Mouse (Mus musculus) frontal cortex, adult (tissue): ENCODE measurements around the gene Rcor1.

ENCODE experiments used
- ATAC-seq: cut with Nextera tagmentation; 2 replicates; pipeline ENCODE4 v1.9.2; 2017; ENCODE audit warnings: mild to moderate bottlenecking, moderate library complexity, mixed read lengths; ENCODE audit not compliant: low TSS enrichment

Rcor1 gene

GRCm38 (mm10) chr12:111134169-111134568 lies 95.0 kb downstream of the Rcor1 start:
- ATAC-seq: no peak

- ATAC-seq: peak; percentile 16; the same call in 1 of the 2 replicates
These were observed 95.9 kb downstream of the Rcor1 start for GRCm38 (mm10) chr12:111134791-111135733.

- ATAC-seq: no peak
These were observed 96.8 kb downstream of the Rcor1 start for GRCm38 (mm10) chr12:111135953-111136352.

GRCm38 (mm10) chr12:111137079-111137478 lies 97.9 kb downstream of the Rcor1 start:
- no peak for ATAC-seq

GRCm38 (mm10) chr12:111143005-111143508 lies 103.9 kb downstream of the Rcor1 start:
- ATAC-seq: peak; percentile 67; the same call in 1 of the 2 replicates

GRCm38 (mm10) chr12:111143509-111144063 lies 104.4 kb downstream of the Rcor1 start:
- ATAC-seq: no peak; the same call in 1 of the 2 replicates

- ATAC-seq: no peak
These were observed 105.4 kb downstream of the Rcor1 start for GRCm38 (mm10) chr12:111144598-111144997.

GRCm38 (mm10) chr12:111145269-111145668 lies 106.1 kb downstream of the Rcor1 start:
- peak; percentile 74 for ATAC-seq

GRCm38 (mm10) chr12:111149495-111150235 lies 110.5 kb downstream of the Rcor1 start:
- no peak for ATAC-seq

GRCm38 (mm10) chr12:111150236-111150596 lies 111.1 kb downstream of the Rcor1 start:
- no peak for ATAC-seq

- no peak for ATAC-seq
These were observed 112.4 kb downstream of the Rcor1 start for GRCm38 (mm10) chr12:111151422-111152156.

GRCm38 (mm10) chr12:111152579-111152978 lies 113.4 kb downstream of the Rcor1 start:
- no peak for ATAC-seq

GRCm38 (mm10) chr12:111152981-111153710 lies 114.0 kb downstream of the Rcor1 start:
- no peak for ATAC-seq

GRCm38 (mm10) chr12:111153946-111154345 lies 114.8 kb downstream of the Rcor1 start:
- no peak for ATAC-seq

GRCm38 (mm10) chr12:111154641-111155040 lies 115.5 kb downstream of the Rcor1 start:
- no peak for ATAC-seq

- no peak for ATAC-seq
These were observed 116.6 kb downstream of the Rcor1 start for GRCm38 (mm10) chr12:111155756-111156155.

GRCm38 (mm10) chr12:111159659-111160428 lies 120.7 kb downstream of the Rcor1 start:
- no peak for ATAC-seq

- no peak for ATAC-seq
These were observed 121.7 kb downstream of the Rcor1 start for GRCm38 (mm10) chr12:111160871-111161270.

- ATAC-seq: no peak
These were observed 122.8 kb downstream of the Rcor1 start for GRCm38 (mm10) chr12:111161943-111162311.
